Mouse (Mus musculus) cerebellum, adult 11 months (tissue): Measurements from ENCODE around the gene Rnf145.
"Not testable (repeated sequence)": the region's sequence is repeated elsewhere in the genome, so short reads cannot be mapped to it uniquely, and the experiment has no call there.

Experiments
- DNase-seq: peaks from one replicate; pipeline ENCODE4 v3.0.0; 2022

Gene Rnf145

GRCm38 (mm10) chr11:44564940-44565339, 46.2 kb downstream of the Rnf145 start:
- DNase-seq, result no peak

- DNase-seq, result not testable (repeated sequence)
Observed at GRCm38 (mm10) chr11:44570336-44570735, 51.6 kb downstream of the Rnf145 start.

- no peak for DNase-seq
Observed at GRCm38 (mm10) chr11:44572781-44573180, 54.0 kb downstream of the Rnf145 start.

- DNase-seq, result no peak
Observed at GRCm38 (mm10) chr11:44573396-44573795, 54.6 kb downstream of the Rnf145 start.

GRCm38 (mm10) chr11:44574391-44574790, 55.6 kb downstream of the Rnf145 start:
- DNase-seq, result no peak

GRCm38 (mm10) chr11:44574820-44575219, 56.1 kb downstream of the Rnf145 start:
- DNase-seq, result no peak

GRCm38 (mm10) chr11:44577911-44578310, 59.1 kb downstream of the Rnf145 start:
- no peak for DNase-seq

GRCm38 (mm10) chr11:44581277-44581683, 62.5 kb downstream of the Rnf145 start:
- peak; percentile 40 for DNase-seq

- DNase-seq, result peak; percentile 51
Observed at GRCm38 (mm10) chr11:44586047-44586696, 67.4 kb downstream of the Rnf145 start.

GRCm38 (mm10) chr11:44593016-44593415, 74.3 kb downstream of the Rnf145 start:
- no peak for DNase-seq

- DNase-seq, result no peak
Observed at GRCm38 (mm10) chr11:44594768-44595167, 76.0 kb downstream of the Rnf145 start.

- no peak for DNase-seq
Observed at GRCm38 (mm10) chr11:44606881-44607280, 88.1 kb downstream of the Rnf145 start.

GRCm38 (mm10) chr11:44608646-44609045, 89.9 kb downstream of the Rnf145 start:
- DNase-seq, result no peak

- DNase-seq, result peak; percentile 89
Observed at GRCm38 (mm10) chr11:44610971-44611781, 92.4 kb downstream of the Rnf145 start.

- DNase-seq, result no peak
Observed at GRCm38 (mm10) chr11:44612156-44612555, 93.4 kb downstream of the Rnf145 start.

GRCm38 (mm10) chr11:44612681-44613410, 94.1 kb downstream of the Rnf145 start:
- no peak for DNase-seq

GRCm38 (mm10) chr11:44613411-44614180, 94.8 kb downstream of the Rnf145 start:
- DNase-seq, result no peak
